Mouse (Mus musculus) gastrocnemius, adult 2 months (tissue): ENCODE measurements around the gene Lrrc36. TPM values are rescaled to one million over a fixed set of nuclear protein-coding genes. Genes with fewer than 3 reads are reported as not detected.
A peak's percentile ranks its signal among the peaks of the same experiment; 100 is the strongest.

ENCODE experiments used
- DNase-seq: peaks from one replicate; pipeline ENCODE4 v3.0.0; 2022
- H3K27ac ChIP-seq: fragments of 200-600 bp; 2 replicates; pipeline ENCODE4 v1.8.1; 2022; ENCODE audit warnings: mild to moderate bottlenecking
- H3K4me3 ChIP-seq: fragments of 200-600 bp; 2 replicates; pipeline ENCODE4 v1.8.1; 2022; ENCODE audit warnings: mild to moderate bottlenecking, moderate library complexity
- CTCF ChIP-seq: fragments of 200-600 bp; IDR thresholded peaks from 2 replicates; pipeline ENCODE4 v1.8.1; 2022; ENCODE audit warnings: antibody characterized with exemption, mild to moderate bottlenecking, moderate library complexity
- intact Hi-C: fragments of 180-260 bp; cut with DNase I; formaldehyde crosslinking; loops from one replicate; pipeline ENCODE4 v1.15.1; 2025
- total RNA-seq, 2 experiments: library from RNA; stranded (reverse); gene quantifications; 2 replicates each; pipeline ENCODE4 v1.2.3; 2021

The Lrrc36 gene
- total RNA-seq, 2 experiments from 2014 or later, result 0.64 to 0.73 TPM

DNA sequence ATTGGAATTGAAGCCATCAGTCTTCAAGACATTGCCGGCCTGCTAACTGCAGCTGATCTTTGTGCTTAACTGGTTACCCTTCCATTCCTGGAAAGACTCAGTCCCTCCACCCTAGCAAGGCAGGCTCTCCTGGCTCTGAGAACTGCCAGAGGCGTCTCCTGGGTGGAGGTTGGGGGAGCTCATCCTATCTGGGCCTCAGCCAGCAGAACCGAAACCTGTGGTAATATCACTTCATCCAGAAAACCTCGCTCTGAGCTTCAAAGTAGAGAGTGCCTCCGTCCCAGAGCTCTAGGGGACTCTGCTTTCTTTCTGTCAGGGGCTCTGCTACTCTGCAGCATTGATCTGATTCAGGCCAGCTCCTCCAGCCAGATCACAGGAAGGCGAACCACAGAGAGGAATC is 93.6 kb downstream of the Lrrc36 start:
- no peak for TF ChIP-seq CTCF
- peak; percentile 53 for DNase-seq
- intact Hi-C loops, result no loop called here
- H3K4me3 ChIP-seq, result no peak overlapping the region
- H3K27ac ChIP-seq, result no peak overlapping the region

DNA sequence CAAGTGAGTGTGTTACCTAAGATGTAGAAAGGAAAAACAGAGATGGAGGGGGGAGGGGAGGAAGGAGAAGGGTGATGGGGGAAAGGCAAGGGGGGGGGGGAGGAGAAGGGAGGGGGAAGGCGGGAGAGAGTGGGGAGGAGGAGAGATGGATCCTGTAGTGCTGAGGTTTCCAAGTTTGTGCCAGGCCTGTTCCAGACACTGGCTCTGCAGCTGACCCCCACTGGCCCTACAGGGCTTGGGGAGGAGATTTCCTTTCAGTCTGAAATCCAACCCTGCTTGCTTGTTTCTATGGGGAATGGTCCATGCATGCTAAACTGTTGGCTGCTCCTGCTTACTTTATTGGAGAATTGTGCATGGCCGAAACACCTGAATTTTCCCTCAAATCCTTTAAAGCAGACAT is 95.4 kb downstream of the Lrrc36 start:
- intact Hi-C loops, result no loop called here
- Histone ChIP-seq H3K4me3 (no peak overlapping the region; the same call in 1 of the 2 replicates), H3K27ac (peak overlapping the region; percentile 40; the same call in 1 of the 2 replicates)
- DNase-seq, result peak; percentile 41
- no peak for TF ChIP-seq CTCF

DNA sequence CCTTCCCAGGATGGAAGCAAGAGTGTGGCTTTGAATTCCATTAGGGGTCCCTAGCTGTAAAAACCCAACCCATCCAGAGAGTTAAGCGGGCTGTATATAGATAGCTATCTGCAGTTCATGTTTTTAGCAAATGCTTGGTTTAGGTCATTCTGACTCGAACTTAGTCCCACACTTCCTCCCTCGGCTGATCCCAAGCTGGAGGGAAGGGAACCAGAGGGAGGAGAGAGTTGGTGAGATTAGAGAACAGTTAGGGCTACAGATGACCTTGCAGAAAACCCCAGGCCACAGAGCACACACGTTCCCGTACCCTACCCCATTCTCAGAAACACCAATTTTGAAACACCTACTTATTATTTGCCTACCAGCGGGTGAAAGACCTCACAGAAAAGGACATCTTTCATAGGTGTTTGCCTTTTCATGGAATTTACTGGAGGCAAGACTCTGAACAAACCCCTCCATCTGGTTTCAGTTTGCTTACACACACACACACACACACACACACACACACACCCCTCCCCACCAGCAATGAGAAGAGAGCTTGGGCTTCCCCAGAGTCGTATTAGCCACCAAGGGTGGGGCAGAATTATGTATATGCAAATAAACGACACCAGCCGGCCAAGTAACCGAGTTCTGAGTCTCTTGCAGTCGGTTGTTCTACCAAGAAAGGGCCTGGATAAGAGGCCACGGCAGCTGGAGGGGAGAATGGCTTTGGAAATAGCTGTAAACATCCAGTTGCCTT is 96.8 kb downstream of the Lrrc36 start:
- TF ChIP-seq CTCF, result no peak
- peak overlapping the region; percentile 28 for H3K27ac ChIP-seq
- H3K4me3 ChIP-seq, result no peak overlapping the region
- intact Hi-C loops, result no loop called here
- DNase-seq, result no peak

Other genes with a start within 250 kb of the Lrrc36 start
- 10 to 100 TPM; 58.9 to 76.8 TPM for gene Cbfb, start 242.9 kb upstream of the Lrrc36 start, total RNA-seq
- gene D230025D16Rik, start 188.4 kb upstream of the Lrrc36 start, total RNA-seq, result 10 to 100 TPM; 28.1 to 33.1 TPM
- gene B3gnt9, start 158.4 kb upstream of the Lrrc36 start, total RNA-seq, result 1 to 10 TPM; 1.8 to 3.5 TPM
- gene Tradd, start 149.0 kb upstream of the Lrrc36 start, total RNA-seq, result 1 to 10 TPM; 2.4 to 2.9 TPM
- 1 to 10 TPM; 1.0 to 1.1 TPM for gene Fbxl8, start 148.9 kb upstream of the Lrrc36 start, total RNA-seq
- gene Hsf4, start 143.8 kb upstream of the Lrrc36 start, total RNA-seq, result 1 to 10 TPM; 6.1 to 8.4 TPM
- 10 to 100 TPM; 27.9 to 32.4 TPM for gene Nol3, start 137.4 kb upstream of the Lrrc36 start, total RNA-seq
- gene 4931428F04Rik, start 123.7 kb upstream of the Lrrc36 start, total RNA-seq, result under 1 TPM; 0.33 to 0.98 TPM
- gene Exoc3l, start 117.5 kb upstream of the Lrrc36 start, total RNA-seq, result 1 to 10 TPM in 1 of 2 experiments, under 1 TPM in 1; 0.84 to 2.3 TPM
- gene E2f4, start 115.9 kb upstream of the Lrrc36 start, total RNA-seq, result 10 to 100 TPM; 26.8 to 29.7 TPM
- 1 to 10 TPM; 1.2 to 1.6 TPM for gene Elmo3, start 108.0 kb upstream of the Lrrc36 start, total RNA-seq
- 1 to 10 TPM in 1 of 2 experiments, under 1 TPM in 1; 0.99 to 1.3 TPM for gene Lrrc29, start 87.3 kb upstream of the Lrrc36 start, total RNA-seq
- gene Tmem208, start 87.2 kb upstream of the Lrrc36 start, total RNA-seq, result 10 to 100 TPM; 20.1 to 24.6 TPM
- gene Fhod1, start 65.6 kb upstream of the Lrrc36 start, total RNA-seq, result 10 to 100 TPM; 17.5 to 23.4 TPM
- under 1 TPM; 0.45 to 0.92 TPM for gene Slc9a5, start 64.7 kb upstream of the Lrrc36 start, total RNA-seq
- not detected for gene Plekhg4, start 40.3 kb upstream of the Lrrc36 start, total RNA-seq
- gene Kctd19, start 69 bp upstream of the Lrrc36 start, total RNA-seq, result under 1 TPM in 1 of 2 experiments, not detected in 1; 0.23 TPM
- 10 to 100 TPM; 52.8 to 53.4 TPM for gene Tppp3, start 58.0 kb downstream of the Lrrc36 start, total RNA-seq
- gene Zdhhc1, start 83.3 kb downstream of the Lrrc36 start, total RNA-seq, result 10 to 100 TPM in 1 of 2 experiments, 1 to 10 TPM in 1; 9.6 to 11.2 TPM
- gene Hsd11b2, start 105.2 kb downstream of the Lrrc36 start, total RNA-seq, result not detected
- 10 to 100 TPM; 40.3 to 41.6 TPM for gene Atp6v0d1, start 152.5 kb downstream of the Lrrc36 start, total RNA-seq
- 10 to 100 TPM; 15.7 to 20.6 TPM for gene Ripor1, start 191.7 kb downstream of the Lrrc36 start, total RNA-seq
- 10 to 100 TPM; 33.2 to 42.6 TPM for gene Ctcf, start 223.0 kb downstream of the Lrrc36 start, total RNA-seq
- under 1 TPM in 1 of 2 experiments, not detected in 1; 0.75 TPM for gene Agrp, start 223.8 kb downstream of the Lrrc36 start, total RNA-seq